Mouse (Mus musculus) frontal cortex, adult (tissue): Measurements from ENCODE around the gene Med15.

Source experiments
- ATAC-seq: cut with Nextera tagmentation; 2 replicates; pipeline ENCODE4 v1.9.2; 2017; ENCODE audit warnings: mild to moderate bottlenecking, moderate library complexity, mixed read lengths; ENCODE audit not compliant: low TSS enrichment

Med15 gene

GRCm38 (mm10) chr16:17649925-17650605 is 82.6 kb downstream of the Med15 start:
- peak; percentile 60 for ATAC-seq

DNA sequence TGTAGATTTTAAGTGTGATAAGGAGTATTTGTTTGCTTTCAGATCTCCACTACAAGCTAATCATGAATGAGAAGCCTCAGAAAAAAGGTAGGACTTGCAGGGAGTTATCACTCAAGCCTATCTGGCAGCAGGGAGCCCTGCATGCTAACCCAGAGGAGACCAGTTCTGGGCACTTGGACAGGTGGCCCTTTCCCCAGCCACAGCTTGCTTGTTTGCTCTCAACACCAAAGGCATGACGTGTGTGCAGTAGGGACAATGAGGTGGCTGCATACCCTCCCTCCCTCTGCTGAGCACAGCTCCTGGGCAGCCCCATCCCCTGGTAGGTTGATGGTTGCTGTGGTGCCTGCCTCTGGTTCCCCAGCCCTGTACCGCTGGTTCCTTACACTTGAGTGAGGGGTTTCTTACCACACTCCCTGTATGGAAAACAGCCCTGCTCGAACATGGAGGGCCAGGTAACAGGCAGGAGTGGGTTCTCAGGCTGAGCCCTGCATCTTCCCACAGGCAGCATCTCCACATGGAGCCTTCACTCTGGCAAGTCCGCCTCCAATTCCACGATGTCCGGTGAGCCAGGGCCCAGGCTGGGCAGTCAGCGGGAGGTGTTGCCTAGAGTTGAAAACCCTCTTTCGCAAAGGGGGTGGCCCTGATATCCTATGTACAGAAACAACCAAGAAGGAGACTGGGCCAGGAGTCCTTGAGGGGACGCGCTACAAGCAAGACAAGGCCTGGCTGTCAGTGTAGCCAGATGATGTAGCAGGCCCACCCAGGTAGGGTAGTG is 84.9 kb downstream of the Med15 start:
- ATAC-seq, result no peak

GRCm38 (mm10) chr16:17647156-17647555 is 85.5 kb downstream of the Med15 start:
- no peak for ATAC-seq

DNA sequence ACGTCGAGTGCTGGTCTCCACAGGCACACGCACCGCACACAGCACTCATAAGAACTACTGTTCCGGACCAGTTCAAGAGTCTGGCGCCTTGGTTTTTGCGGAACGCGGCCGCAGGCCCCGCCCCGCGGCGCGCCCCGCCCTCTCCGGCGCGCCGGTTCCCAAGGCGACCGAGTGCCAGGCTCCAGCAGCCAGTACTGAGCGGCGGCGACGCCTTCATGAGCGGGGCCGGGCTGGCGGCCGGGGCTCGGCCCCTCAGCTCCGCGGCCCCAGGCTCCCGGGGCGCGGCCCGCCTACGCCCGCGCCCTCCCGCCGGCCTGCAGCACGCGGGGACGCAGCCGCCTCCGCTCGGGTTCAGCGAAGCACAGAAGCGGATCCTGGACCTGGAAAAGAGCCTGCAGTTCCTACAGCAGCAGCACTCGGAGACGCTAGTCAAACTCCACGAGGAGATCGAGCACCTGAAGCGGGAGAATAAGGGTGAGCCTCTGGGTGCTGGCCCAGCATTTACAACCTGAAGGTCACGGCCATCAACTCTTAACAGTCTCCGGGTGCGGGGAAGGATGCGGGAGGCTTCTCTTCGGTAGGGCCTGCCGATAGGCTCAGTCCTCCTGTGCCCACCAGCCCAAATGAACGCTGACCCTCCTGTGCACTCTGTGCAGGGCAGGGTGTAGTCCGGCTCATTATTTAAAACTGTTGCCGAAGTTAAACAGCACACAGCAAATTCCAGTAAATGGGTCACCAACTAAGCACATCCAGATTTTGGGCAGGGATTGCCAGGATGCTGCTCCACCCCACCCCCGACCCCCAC is 86.2 kb downstream of the Med15 start, which contains the start of gene Ccdc74a:
TSS of gene Ccdc74a (plus strand) at position 161 of the 805 bp plus-strand sequence.
- peak; percentile 72 for ATAC-seq

DNA sequence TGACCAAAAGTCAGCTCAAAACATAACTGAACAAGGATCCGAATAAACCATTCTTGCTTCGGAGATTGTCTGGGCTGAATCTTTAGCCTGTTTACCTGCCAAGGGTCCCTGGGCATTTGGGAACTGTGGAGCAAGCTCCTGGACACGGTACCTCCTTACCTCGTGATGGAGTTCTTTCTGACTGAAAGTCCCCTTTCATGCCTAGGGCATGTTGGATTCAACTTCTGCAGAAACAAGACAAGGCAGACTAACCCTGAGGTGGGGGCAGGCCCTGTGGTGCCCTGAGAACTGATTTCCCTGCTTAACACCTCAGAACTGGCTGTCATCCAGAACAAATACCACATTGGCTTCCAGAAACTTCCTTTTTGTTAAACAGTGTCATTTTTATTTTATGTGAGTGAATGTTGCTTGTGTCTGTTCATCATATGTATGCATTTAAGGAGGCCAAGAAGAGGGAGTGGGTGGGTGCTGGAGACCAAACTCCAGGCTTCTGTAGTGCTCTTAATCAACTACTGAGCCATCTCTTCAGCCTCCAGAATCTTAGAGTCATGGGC is 89.2 kb downstream of the Med15 start:
- ATAC-seq, result no peak

- no peak for ATAC-seq
These were observed 90.4 kb downstream of the Med15 start for GRCm38 (mm10) chr16:17642311-17642710.

DNA sequence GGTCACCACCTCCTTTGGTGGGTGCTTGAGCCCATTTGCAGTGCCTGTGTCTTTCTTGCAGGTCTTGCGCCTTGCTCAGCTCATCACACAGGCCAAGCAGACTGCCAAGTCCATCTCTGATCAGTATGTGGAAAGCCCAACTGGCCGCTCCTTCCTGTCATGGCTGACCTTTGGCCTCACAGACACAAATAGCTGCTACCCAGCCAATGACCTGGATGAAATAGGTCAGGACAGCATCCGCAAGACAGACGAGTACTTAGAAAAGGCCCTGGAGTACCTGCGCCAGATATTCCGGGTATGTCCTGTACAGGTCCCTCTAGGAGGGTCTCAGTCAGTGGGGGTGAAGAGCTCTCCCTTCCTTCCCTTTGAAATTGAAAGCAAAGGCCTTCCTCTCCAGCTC is 91.4 kb downstream of the Med15 start:
- ATAC-seq, result no peak

DNA sequence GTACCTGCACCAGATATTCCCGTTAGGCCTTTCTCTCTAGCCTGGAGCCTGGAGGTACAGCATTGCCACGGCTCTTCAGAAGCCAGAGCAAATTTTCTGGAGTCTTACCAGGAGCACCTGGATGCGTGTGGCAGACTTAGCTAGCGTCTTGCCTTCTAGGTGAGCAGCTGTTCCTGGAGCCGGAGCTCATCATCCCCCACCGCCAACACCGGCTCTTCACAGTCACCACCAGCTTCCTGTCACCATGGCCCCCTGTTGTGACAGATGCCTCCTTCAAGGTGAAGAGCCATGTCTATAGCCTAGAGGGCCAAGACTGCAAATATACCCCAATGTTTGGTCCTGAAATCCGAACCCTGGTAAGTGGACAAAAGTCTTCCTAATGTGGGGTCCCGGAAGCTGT is 92.0 kb downstream of the Med15 start:
- no peak for ATAC-seq

- no peak for ATAC-seq
These were observed 92.7 kb downstream of the Med15 start for GRCm38 (mm10) chr16:17639951-17640350.

- no peak for ATAC-seq
These were observed 93.6 kb downstream of the Med15 start for GRCm38 (mm10) chr16:17639081-17639480.

- no peak for ATAC-seq
These were observed 94.6 kb downstream of the Med15 start for GRCm38 (mm10) chr16:17638036-17638628.

GRCm38 (mm10) chr16:17637610-17638009 is 95.1 kb downstream of the Med15 start:
- ATAC-seq, result no peak

- no peak for ATAC-seq
These were observed 95.8 kb downstream of the Med15 start for GRCm38 (mm10) chr16:17636904-17637303.

DNA sequence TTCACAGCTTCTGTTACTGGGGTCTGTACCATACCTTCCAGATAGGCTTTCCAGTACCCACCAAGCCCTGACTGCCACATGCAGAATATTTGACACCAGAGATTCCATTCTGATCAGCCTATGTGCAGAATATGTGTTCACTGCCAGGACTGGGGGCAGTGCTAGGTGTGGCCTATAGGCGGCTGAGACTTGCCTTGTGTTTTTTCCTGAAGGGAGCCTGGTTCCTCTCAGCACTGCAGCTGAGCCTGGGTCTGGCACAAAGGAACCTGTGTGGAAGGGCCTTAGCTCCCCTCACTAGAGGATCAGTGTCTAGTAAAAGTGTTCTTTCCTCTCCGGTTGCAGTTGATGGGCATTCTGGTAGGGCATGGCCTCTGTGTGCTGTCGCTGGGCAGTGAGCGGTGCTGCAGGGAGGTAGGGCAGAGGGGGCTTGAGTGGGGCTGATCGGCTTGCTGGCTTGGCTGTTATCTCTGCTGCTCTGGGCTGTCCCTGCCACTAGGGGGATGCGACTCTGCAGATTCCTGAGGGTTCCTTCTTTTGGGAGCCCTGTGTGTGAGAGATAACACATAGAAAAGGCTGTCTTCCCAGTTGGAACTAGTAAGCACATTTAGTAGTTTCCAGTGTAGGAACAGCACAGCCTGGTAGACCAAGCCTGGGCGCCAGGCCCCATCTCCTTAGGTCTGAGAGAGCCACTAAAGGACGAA is 99.1 kb downstream of the Med15 start:
- ATAC-seq, result peak; percentile 72

GRCm38 (mm10) chr16:17632580-17632979 is 100.1 kb downstream of the Med15 start:
- peak; percentile 57; the same call in 1 of the 2 replicates for ATAC-seq

GRCm38 (mm10) chr16:17626269-17626555 is 106.5 kb downstream of the Med15 start:
- peak; percentile 71; the same call in 1 of the 2 replicates for ATAC-seq

DNA sequence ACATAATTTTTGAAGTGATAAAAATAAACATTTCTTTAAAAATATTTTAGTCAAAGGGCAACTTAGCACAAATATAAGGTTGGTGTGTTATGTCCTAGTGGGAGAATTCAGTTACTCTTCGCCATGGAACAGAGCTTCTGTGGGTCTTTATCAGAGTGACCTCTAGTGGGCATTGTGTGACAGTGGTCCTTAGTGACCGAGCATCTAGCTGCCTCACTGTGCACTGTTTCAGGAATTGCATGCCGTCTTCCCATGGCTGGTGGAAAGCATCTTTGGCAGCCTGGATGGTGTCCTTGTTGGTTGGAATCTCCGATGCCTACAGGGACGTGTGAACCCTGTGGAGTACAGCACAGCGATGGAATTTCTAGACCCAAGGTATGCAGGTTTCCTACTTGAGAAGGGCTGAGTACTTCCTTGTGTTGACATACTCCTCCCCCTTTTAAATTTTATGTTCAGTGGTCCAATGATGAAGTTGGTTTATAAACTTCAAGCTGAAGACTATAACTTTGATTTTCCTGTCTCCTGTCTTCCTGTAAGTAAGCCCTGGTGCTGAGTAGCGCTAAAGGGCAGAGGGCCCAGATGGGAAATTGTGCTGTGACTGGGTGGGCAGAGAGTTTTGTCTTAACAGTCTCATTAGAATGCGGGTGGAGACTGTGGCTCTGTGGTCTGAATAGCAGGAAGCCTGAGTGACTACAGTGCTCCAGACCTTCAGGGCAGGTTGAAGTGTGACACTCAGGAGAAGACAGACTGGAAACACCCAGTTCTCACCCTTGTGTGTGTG is 107.0 kb downstream of the Med15 start:
- peak; percentile 55; the same call in 1 of the 2 replicates for ATAC-seq

GRCm38 (mm10) chr16:17621936-17622335 is 110.8 kb downstream of the Med15 start:
- ATAC-seq, result no peak

GRCm38 (mm10) chr16:17619198-17620105 is 113.2 kb downstream of the Med15 start, which contains the start of gene Smpd4:
Gene Smpd4, plus strand, starts transcription at chr16:17619354.
- ATAC-seq, result peak; percentile 34; the same call in 1 of the 2 replicates
